Mouse (Mus musculus): ENCODE results near the gene Col24a1.
A peak's percentile ranks its signal among the peaks of the same experiment; 100 is the strongest.

Gene Col24a1

DNA sequence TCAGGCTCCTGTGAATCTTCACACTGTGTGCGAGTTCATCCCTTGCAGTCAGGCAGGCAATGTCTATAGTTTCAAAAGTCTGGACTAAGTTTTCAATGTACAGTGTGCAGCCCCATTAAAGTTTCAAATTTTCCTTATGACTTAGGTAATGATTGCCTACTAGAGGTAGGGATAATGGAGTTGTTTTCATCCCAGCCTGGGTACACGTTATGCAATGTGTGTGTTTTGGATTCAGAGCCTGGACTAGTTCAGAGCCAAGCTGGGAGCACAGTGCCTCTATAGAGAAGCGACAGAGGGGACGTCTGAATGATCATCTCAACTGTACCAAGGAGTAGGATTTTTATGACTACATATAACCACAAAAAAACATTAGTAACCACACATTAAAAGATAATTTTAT is 267.8 kb downstream of the Col24a1 start:
- no peak for DNase-seq (ENCODE audit: low spot score)

DNA sequence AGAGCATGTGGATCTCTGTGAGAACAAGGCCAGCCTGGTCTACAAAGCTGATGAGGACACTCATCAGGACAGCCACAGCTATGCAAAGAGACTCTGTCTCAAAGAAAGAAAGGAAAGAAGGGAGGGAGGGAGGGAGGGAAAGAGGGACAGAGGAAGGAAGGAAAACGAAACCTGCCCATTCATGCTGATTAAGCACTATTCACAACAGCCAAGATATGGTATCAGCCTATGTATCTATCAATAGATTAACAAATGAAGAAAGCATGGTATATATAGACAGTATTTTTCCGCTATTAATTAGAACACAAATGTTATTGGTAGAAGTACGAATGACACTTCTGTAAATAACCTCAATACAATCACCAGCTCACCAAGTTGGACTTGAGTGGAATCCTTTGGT is 282.2 kb downstream of the Col24a1 start:
- DNase-seq (ENCODE audit: low spot score), result no peak

DNA sequence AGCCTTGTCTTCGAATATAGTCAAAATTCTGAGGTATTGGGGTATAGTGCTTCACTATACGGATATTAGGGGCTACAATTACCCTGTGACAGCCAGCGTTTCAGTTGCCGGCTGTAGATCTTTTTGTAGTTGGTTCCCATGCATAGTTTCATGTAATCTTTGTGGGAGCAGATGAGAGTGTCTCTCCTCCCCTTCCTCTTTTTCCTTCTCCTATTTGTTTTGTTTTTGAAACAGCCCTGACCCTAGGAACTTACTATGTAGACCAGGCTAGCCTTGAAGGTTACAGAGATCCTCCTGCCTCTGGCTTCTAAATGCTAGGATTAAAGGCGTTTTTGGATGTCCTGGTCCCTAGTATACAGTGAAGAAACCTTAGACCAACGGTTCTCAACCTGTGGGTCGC is 283.1 kb downstream of the Col24a1 start:
- no peak for DNase-seq (ENCODE audit: low spot score)

DNA sequence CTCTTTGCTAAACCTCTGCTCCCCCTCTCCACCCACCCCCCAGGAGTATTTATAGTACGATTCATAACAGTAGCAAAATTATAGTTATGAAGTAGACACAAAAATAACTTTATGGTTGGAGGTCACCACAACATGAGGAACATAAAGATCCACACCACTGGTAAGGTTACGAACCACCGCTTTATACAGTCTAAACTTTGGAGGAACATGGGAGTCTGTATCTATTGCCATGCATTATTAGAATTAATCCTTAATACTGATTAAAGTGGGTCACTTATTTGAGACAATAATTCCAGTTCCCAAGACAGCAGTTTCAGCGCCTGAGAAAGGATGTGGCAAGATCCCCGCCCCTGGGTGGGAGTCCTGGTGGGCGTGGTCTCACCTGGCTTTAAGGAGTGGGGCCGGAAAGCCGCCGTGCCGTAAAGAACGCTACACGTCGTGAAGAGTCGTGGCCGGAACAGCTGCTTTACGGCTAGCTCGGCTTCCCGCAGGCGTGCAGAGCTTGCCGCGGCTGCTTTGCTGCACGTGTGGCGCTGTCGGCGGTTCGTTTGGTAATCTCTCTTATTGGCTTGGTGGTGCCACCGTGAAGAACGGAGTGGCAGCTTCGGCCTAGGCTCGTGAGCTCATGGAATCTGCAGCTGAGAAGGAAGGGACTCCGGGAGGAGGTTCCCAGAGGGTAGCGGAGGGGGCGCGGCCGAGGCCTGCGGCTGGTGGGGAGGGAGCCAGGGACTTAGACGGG is 283.6 kb downstream of the Col24a1 start, which contains the start of gene Znhit6:
TSS of gene Znhit6 (plus strand) at position 463 of the 739 bp plus-strand sequence.
- peak; percentile 86 for DNase-seq (ENCODE audit: low spot score)

DNA sequence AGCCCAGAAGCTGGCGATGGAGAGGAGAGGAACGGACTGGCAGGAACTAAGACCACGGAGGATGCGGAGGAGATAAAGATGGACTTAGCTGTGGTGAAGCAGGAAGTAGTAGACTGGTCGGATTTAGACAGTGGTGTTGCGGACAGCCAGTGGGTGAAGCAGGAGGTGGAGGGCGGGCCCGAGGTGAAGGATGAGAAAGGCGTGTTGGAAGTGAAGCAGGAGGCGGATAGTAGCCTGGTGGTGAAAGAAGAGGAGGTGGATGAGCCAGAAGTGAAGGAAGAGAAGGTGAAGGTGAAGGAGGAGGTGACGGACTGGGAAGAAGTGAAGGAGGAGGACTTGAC is 284.2 kb downstream of the Col24a1 start:
- no peak for DNase-seq (ENCODE audit: low spot score)

DNA sequence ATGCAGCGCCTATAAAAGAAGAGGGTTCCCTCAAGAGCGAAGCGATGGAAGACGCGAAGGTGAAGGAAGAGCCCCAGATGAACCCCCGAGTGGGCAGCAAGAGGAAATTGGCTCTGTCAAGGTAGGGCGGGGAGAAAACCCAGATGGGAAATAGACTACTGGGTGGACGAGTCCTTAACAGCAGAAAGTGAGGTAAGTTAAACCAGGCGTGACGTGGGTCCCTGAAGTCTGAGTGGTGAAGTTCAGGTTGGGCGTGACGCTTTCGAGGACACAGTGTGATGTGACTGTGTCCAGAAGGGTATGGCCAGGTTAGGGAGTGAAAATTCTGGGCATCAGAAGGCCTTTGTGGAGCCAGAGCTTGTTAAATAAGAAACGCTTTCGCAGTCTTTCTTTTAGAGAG is 284.6 kb downstream of the Col24a1 start:
- DNase-seq (ENCODE audit: low spot score), result no peak

DNA sequence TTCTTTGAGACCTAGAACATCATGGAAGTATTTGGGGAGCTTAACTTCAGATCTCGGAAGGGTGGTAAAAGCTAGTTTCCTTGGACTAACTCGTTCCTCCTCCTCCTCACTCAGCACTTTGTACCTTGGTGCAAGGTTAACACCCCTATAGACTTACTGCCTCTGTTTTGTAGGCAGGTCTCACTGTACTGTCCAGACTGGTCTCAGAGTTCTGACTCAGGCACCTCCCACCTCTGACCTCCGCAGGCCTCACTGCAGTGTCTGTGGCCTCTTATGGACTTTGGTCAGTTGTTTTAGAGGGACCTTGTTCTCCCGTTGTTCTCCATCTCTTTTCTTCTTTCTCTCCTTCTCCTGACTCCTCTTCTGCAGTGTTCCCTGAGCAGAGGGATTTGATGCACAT is 290.8 kb downstream of the Col24a1 start:
- DNase-seq (ENCODE audit: low spot score), result no peak

DNA sequence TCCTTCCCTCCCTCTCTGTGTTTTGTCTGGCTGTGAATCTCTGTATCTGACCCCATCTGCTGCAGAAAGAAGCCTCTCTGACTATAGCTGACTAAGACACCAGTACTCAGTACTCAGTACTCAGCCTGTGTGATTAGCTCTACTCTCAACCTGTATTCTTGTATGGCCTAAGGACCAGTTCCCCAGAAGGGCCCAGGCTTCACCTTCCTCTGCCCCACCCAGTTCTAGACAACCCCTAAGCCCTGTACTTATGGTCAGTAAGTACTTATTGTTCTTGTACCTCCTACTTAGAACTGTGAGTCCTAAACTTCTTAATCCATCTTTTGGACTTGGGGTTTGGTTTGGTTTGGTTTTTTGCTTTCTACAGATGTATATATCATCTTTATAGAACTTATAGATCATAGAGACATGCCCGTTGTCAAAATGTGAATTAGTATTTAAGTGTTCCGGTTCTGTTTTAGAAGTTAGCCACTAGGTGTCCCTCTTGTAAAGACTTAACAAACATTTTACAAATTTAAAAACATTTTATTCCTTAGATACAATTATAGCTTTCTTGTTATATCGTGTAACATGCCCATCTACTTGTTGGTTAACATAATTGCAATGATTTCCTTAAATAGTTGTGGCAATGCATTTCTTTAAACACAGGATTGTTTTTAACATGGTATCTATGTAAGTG is 291.4 kb downstream of the Col24a1 start:
- DNase-seq (ENCODE audit: low spot score), result no peak

DNA sequence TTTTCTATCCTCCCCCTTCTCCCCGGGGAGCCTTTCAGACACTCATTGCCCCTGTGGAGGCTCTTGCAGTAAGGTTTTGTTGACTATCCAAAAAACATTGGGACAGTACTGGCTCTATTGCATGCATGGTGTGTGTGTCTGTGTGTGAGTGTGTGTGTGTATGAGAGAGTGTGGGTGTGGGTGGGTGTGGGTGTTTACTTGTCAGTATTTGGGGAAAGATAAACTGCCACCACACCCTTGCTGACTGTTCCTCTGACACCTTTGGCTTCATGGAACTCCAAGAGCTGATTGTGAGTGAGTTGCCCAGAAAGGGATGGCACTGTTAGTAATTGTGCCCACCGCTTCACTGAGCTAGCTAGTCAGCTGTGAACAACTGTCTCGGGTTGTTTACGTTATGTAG is 298.3 kb downstream of the Col24a1 start:
- DNase-seq (ENCODE audit: low spot score), result no peak

DNA sequence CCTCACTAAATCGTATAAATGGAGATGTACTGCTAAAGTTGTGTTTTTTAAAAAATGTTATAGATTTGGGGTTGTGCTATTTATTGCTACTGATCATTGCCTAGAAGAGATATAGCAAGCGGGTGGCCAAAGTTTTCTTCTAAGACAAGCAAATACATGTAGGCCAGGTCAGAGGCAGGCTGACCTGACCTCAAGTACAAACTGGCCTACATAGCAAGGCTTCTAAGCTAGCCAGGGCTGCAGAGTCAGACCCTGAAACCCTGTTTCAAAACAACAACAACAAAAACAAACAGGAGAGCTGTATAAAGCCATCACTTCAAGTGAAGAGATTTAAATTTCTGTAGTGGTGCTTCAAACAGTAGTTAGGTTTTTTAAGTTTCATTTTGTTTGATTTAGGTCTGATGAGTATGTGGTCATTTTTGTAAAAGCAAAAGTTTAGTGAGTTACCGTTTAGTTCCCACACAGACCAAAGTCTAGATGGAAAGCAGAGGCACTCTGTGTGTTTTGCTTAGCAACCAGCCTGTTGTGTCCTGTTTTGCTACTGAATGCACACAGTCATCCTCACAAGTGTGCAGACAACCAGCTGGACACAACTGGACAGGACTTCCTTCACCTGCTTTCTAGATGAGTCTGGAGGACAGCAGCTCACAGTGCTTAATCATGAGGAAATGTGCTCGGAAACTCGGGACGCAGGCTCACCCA is 299.7 kb downstream of the Col24a1 start:
- DNase-seq (ENCODE audit: low spot score), result no peak

DNA sequence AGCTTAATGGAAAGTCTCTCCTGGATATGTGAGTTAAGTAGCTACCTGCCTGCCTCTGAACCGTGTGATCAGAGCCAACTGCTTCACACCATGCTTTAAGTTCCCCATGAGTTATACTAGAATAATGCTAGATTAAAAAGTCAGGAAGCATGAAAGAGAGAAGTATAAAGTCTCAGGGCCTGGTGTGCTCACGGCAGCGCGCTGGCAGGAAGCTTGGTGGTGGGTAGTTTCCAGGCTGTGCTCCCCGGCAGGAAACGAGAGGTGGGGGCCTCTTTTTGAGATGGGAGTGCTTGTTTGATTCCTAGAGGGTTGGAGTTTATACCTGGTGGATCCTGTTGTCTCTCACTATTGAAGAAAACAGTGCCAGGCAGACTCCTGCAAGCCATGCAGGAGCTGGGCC is 303.1 kb downstream of the Col24a1 start:
- DNase-seq (ENCODE audit: low spot score), result no peak

DNA sequence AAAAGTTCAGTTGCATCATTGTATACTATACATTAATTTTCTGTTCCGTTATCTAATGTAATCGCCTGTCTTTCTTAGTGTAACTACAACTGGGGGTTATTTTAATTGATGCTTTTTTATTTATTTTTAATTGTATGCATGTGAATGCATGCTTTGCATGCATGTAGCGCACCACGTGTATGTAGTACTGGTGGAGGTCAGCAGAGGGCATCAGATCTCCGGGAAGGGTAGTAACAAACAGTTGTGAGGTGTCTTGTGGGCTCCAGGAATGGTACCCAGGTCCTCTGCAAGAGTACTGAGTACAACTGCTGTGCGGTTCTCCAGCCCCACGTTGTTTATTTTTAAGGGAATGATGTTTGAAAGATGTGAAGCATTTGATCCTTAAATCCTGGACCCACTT is 306.8 kb downstream of the Col24a1 start:
- no peak for DNase-seq (ENCODE audit: low spot score)

DNA sequence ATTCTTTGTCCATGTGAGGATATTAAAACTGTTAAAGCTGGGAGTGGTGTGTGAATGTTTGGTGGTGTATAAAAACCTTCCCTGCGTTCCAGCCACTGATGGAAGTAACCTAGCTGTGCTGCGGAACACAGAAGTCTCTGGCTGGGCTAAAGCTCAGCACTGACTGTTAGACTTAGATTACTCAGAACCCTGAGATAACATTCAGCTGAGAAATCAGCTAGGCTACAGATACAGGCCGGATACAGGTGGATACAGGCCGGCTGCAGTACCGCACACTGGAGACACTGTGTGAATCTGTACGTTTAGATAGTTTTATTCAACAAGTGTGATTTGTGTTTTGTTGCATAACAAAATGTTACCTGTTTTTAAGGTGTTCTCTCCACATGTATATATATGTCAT is 308.5 kb downstream of the Col24a1 start:
- DNase-seq (ENCODE audit: low spot score), result no peak

DNA sequence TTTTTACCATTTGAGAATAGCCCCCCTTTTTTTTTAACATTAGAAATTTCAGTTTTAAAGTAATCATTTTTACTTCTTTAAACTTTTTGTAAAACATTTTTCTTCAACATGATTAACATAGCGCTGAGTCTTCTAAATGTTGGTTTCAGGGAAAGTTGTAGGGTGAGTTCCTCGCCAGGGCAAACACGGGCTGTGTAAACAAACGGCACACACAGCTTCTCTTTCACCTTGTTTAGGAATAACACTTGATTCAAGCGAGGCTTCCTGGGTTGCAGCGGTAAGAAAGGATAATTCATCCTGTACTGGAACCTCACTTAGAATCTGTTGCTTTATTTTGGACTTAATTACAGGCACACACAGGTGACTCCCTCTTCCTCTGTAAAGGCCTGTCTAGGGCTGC is 309.1 kb downstream of the Col24a1 start:
- no peak for DNase-seq (ENCODE audit: low spot score)
